Mouse (Mus musculus): ENCODE results near the gene Cdc5l. TPM values are rescaled to one million over a fixed set of nuclear protein-coding genes. Genes with fewer than 3 reads are reported as not detected.
"Not testable (repeated sequence)": the region's sequence is repeated elsewhere in the genome, so short reads cannot be mapped to it uniquely, and the experiment has no call there.

The Cdc5l gene
- total RNA-seq, 2 experiments from 2014 or later = 69.3 to 109 TPM

DNA sequence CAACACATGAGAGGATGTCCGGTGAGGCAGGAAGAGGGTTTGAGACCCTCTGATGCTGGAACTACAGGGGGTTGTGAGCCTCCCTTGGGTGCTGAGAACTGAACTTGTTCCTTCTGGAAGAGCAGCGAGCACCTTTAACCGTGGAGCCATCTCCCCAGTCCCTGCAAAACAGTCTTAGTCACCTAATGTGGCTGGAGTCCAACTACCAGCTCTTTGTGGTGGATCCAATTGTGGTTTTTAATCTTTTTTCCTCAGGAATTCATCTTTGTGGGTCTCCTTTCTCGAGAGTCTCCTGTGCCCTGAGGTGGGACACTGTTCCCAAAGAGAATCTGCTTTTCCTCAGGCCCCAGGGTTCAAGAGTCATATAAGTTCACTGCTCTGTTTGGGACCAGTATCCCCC lies 12.4 kb upstream of the Cdc5l start:
- ATAC-seq (replicated peaks; ENCODE audit: poor library complexity) = peak; percentile 76

DNA sequence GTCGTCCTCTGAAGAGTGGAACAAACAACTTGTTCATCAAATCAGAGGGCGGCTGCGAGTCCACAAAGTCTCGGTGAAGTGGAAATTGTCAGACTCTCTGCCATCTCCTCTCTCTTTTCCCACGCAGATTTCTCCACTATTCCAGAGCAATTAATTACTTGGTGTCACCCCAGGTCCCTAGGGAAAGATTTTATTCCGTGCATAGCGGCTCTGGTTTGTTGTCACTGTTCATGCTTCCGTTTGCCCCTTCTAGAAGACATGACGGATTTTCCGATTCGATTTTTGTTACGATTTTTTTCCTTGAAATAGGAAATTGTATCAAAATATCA lies 689 bp upstream of the Cdc5l start:
- no peak for ATAC-seq (replicated peaks; ENCODE audit: poor library complexity)

DNA sequence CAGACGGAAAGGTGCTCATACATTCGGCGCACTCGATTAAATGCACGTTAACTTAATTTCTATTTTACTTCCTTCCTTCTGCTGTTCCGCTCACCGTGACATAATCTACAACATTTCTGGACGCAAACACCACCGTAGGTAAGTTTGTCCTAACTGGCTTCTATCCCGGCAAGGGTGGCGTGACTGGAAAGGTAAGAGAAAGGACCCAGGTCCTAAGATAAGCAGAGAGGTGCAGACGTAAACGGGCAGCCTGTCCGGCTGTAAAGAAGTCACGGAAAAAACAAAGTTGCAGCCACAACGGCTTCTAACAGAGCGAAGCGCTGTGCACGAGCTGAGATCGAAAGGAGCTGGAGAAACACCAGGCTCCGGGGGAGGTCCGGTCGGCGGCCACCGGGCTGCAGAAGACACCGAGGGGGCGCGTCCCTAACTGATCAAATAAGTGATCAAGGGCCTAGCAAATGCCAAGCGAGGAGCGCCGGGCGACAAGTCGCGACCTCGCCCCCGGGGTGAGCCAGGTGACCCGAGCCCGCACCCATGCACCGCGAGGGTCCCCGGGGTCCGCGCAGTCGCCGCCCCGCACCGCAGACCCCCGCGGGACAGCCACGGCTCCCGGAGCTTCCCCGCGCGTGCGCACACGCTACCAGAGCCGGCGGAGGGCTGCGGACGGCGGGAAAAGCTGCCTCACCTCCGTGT lies 685 bp downstream of the Cdc5l start:
- 0 out of 2 replicates have a peak, but pooled peaks have one; percentile 8 for ATAC-seq (replicated peaks; ENCODE audit: poor library complexity)

DNA sequence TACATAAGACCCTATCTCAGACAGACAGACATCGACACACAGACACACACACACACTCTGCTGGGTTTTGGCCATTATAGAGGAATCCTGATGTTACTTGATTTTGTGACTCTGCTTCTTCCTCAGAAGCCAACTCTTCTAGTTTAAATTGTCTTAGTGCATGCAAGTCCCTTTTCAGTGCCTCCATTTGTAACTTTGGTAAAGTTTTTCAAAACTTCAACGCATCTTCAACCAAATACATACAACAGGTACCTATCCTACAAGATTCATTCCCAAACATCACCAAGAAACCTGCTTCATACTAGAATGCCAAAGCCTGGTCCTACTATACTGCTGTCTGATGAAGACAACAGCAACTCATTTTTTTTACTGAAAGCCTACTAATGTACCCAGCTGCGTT lies 1.5 kb downstream of the Cdc5l start:
- ATAC-seq (replicated peaks; ENCODE audit: poor library complexity) = no peak

DNA sequence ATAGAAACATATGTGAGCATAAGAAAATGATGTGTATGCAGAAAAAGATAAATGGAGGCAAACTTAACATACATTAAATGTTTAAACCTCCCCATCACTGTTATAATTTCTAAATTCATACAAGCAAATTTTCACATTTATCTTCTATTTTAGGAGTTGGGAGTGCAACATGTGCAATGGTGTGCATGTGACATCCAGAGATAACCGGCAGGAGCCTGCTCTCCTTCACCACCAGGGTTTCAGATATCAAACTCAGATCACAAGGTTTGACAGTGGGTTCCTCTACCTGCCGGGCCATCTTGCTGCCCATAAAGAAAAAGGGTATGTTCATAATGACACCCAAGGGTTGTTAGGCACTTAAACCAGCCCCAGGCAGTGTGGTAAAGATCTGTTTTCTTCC lies 16.1 kb downstream of the Cdc5l start:
- ATAC-seq (replicated peaks; ENCODE audit: poor library complexity) = peak; percentile 65

DNA sequence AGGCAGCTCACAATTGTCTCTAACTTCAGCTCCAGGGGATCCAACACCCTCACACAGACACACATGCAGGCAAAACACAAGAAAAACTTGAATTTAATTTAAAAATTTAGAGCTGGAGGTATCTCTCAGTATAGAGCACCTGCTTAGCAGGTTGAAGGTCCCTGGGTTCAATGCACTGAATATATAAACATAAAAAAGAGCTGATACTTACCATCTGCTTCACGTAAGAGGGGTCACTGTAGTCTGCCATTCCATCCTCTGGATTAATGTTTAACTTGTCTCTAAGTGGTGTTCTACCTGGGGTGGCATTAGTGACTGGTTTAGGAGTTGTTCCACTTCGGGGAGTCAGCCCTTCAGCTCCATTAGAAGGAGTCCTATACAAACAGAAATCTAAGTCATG lies 21.9 kb downstream of the Cdc5l start:
- not testable (repeated sequence) for ATAC-seq (replicated peaks; ENCODE audit: poor library complexity)

DNA sequence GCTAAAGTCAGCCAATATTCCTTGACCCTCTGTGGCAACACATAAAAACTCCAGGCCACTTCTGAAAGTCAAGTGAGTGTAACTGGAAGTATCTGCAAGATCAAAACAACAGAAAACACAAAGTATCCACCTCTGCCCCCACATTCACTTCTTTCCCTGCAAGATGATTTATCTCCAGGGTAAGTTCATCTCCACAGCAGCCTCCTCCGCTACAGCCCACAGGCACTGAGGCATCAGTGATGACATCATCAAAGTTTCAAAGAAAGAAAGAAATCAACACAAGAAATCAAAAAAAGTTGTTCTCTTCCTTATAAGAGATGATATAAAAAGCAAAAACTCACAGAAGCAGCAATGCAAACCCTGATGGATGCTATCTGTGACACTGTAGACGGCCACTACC lies 24.8 kb downstream of the Cdc5l start:
- no peak for ATAC-seq (replicated peaks; ENCODE audit: poor library complexity)

DNA sequence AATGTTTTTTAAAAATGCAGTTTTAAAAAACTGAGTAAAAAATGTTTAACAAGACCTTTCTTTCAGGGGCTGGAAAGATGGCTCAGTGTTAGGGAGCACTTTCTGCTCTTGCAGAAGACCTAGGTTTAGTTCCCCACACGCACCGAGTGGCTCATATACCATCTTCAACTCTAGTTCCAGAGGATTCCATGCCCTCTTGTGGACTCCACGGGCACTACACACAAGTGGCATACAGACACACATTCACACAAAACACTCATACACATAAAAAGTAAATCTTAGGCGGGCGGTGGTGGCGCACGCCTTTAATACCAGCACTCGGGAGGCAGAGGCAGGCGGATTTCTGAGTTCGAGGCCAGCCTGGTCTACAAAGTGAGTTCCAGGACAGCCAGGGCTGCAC lies 27.3 kb downstream of the Cdc5l start:
- ATAC-seq (replicated peaks; ENCODE audit: poor library complexity) = peak; percentile 55; the same call in 1 of the 2 replicates

DNA sequence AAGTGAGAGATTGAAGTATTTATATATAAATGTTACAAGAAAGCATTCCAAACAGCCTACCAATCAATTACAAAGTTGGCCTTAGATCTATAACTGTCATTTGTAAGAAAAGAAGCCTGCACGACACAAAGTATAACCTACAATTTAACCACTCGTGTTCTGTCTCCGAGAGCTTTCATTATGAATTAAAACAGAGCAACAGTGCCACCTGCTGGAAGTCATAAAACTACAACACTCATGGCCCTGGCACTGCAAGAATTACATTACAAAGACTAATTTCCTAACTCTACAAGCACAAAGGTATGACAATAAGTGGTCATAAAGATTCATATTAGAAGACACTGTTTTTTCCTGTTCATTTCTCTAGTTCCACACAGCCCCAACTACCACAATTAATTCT lies 30.3 kb downstream of the Cdc5l start:
- peak; percentile 86 for ATAC-seq (replicated peaks; ENCODE audit: poor library complexity)

DNA sequence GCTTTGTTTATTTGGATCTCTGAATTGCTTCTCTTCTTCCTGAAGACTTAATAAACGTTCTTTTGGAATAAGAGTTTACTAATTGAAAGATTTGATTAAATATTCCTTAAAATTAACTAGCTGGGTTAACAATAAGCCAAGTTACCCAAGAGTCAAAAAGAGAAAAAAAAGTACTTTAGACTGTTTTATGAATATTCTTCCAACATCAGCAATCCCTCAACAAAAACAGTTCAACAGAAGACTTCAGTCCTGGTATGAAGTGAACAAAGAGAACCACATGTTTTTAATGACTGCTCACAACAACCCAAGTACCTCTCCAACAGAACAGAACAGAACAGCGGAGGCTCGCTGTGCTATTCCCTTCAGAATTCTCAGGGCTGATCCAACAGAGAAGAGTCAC lies 30.9 kb downstream of the Cdc5l start:
- no peak for ATAC-seq (replicated peaks; ENCODE audit: poor library complexity)

DNA sequence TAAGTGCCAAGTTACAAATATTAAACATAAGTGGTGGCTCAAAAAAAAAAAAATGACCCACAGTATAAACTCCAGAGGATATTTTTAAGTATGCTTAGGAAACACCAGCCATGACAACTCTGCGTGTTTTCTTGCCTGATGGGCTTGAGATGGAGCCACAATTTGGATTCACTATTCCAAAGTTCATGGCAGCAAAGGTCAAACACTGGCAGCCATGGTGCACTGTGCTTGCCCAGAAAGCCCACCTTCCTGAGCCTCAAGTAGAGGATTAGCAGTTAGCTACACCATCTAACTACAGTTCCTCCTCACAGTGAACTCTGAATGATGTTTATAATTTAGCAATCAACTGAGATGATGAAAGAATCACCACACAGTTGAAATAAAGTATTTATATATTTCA lies 31.4 kb downstream of the Cdc5l start:
- ATAC-seq (replicated peaks; ENCODE audit: poor library complexity) = no peak

DNA sequence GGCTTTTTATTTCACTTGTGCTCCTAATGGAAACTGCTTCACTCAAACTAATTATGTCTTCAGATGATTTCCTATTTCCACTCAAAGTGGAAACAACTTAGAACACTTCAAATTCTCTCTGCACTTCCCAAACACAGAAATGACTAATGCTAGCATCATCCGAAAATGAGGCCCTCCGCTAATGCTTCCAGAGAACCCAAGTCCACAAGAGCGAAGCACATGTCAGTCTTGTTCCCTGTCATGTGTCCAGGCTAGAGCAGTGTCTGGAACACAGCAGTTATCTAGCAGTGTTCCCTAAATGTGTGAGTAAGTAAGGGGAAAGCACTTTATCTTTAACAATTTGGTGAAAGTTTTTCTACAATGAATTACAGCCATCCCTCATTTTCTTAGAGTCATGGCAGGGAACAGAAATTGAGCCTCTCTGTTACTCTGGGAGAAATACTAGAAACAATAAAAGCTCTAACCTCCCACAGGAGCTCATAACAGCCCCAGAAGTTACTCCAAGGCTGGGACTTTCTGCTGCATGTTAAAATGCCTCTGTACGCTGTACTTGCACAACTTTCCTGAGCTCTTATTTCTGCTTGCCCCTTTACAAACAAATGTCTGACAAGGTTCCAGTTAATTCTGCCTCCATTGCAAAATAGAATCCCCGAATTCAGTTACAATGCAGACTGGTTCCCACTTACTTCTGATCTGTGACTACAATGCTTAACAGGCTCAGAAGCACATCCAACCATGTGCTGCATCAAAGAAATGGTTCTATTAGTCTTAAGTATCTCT lies 32.2 kb downstream of the Cdc5l start:
- ATAC-seq (replicated peaks; ENCODE audit: poor library complexity) = no peak

DNA sequence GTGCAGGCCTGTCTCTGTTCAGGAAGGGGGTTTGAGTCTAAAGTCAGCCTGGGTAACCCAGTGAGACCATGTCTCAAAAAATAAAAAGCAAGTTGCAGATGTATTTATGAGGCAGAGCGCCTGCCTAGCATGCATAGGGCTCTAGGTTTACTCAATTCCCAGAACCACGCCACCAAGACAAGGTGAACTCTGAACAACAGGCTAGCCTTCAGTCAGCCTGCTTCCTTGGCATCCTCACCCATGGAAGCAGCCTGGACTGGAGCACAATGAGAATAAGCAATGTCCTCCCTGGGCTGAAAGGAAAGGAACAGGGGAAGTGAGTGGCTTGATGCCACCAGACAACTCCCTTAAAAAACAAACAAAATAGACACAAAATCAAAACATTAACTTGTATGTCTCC lies 35.5 kb downstream of the Cdc5l start:
- ATAC-seq (replicated peaks; ENCODE audit: poor library complexity) = no peak

DNA sequence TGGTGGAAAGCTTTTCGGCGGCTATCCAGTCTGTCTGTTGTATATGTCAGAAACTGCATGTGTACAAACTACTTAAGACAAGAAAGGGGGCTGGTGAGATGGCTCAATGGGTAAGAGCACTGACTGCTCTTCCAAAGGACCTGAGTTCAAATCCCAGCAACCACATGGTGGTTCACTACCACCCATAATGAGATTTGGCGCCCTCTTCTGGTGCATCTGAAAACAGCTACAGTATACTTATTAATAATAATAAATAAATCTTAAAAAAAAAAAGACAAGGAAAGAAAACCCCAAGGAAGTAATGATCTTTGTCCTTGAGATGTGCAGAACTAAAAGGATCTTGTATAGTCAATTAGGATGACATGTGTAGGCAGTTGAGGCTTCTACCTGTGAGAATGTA lies 36.0 kb downstream of the Cdc5l start:
- no peak for ATAC-seq (replicated peaks; ENCODE audit: poor library complexity)

DNA sequence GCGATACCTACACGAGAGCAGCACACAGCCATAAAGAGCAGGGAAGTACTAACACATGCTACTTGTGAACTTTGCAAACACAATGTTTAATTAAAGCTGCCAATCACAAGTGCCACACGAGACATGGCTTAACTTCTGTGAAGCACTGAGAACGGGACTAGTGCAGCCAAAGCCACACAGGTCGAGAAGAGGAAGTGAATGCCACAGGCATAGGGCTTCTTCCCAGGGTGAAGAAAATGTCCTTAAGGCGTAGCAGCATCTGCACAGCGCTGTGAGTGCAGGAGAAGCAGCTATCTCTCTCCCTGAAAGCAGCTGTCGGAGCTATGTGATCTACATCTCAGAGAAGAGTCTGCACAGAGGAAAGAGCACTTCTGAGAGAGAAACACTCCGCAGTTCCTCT lies 38.9 kb downstream of the Cdc5l start:
- ATAC-seq (replicated peaks; ENCODE audit: poor library complexity) = peak; percentile 55

DNA sequence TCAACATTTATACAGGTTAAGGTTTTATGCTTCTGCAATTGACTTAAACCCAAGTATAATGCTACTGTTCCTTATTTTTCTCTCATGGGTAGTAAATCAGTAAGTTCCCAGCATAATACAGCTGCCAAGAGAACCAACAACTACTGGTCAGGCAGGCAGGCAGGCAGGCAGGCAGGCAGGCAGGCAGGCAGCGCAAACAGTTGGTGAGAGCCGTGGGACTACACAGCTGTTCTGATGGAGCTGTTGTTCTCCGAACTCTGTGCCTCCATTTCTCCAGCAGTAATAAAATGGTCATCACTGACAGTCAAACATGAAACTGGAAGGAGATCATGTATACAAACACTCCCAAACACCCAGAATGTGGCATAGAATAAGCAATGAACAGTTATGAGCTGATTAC lies 39.8 kb downstream of the Cdc5l start:
- no peak for ATAC-seq (replicated peaks; ENCODE audit: poor library complexity)

DNA sequence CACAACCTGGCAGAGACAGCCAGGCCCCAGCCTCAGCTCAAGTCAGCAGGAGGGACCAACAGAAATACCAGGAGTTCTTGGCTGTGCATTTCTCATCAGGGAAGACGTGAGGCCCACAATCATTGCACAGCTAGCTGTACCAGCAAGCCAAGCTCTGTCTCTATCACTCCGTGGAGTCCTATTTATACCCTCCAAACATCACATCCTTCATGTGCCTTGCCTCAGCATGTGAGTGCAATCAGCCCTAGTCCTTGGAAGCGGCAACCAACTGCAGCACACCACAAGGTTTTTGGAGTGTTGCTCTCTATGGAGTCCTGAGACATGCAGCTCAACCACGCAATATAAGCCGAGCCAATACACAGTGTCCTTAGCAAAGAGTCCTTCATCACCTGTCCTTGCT lies 43.6 kb downstream of the Cdc5l start:
- ATAC-seq (replicated peaks; ENCODE audit: poor library complexity) = no peak

DNA sequence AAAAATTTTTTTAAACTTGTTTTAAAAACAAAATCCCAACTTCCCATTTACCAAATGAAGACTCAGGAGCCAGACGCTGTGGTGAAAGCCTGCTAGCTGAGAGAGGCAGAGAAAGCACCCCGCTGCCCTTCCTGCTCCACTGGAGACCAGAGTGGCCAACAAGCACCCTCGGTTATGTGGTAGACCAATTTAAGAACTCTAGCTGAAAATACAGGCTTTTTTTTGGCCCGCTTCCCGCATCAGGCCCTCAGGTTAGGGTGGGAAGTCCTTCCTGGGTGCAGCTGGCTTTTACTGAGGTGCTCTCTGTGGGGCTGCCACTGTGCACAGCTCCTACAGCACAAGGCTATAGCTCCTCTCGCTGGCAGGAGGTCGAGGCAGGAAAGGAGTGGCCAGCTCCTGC lies 46.6 kb downstream of the Cdc5l start:
- no peak for ATAC-seq (replicated peaks; ENCODE audit: poor library complexity)

DNA sequence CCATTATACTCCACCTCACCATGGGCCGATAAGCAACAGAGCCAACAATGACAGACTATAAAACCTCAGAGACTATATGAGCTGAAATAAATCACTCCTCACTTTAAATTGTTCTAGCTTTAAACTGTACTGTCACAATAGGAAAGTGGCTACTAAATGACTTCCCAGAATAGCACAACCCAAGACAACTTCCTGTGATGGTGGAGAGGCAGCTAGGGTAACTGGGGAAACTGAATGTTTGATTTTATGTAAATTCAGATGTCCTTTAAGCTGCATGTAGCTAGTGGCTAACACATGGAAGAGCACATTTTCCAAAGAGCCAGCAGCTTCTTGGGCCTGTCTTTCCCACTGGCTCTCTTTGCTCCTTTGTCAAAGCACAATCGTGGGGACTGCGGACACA lies 50.2 kb downstream of the Cdc5l start:
- no peak for ATAC-seq (replicated peaks; ENCODE audit: poor library complexity)

DNA sequence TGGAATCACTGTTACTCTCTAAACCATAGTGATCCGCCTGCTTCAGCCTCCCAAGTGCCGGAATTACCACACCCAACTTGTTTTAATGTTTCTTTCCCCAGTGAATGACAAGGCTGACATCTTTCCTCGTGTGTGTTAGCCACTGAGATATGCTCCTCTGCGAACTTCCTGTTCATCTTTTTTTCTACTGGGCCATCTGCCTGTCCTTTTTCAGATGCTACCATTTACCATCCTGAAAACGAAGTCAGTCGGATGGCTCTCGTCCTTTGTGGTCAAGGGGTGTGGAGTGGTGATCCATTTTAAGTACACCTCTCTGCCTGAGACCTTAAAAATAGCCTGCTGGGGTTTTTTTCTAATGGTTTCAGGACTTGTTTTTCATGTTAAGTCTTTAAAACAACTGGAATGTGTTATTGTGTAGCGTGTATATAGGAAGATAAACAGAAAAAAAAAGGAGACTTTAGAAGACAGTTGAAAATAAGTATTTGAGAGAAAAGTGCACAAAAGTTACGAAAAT lies 54.2 kb downstream of the Cdc5l start:
- no peak for ATAC-seq (replicated peaks; ENCODE audit: poor library complexity)

DNA sequence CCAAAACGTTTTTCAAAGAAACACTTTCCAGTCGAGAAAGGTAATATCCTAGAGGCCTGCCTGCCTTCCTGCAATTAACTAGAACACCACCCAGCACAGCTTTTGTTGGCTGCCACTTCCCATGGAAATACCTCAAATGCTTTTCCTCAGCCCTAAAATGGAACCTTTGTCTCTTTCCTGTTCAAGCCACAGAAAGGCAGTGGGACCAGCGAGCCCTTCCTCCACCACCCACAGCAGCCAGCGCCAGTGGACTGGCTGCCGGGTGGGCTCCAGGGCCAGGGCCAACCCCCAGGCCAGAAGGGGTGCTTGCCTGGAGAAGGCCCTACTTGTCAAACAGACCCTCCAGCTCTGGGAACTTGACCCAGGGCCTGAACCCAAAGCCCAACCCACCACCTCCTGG lies 56.2 kb downstream of the Cdc5l start:
- no peak for ATAC-seq (replicated peaks; ENCODE audit: poor library complexity)

DNA sequence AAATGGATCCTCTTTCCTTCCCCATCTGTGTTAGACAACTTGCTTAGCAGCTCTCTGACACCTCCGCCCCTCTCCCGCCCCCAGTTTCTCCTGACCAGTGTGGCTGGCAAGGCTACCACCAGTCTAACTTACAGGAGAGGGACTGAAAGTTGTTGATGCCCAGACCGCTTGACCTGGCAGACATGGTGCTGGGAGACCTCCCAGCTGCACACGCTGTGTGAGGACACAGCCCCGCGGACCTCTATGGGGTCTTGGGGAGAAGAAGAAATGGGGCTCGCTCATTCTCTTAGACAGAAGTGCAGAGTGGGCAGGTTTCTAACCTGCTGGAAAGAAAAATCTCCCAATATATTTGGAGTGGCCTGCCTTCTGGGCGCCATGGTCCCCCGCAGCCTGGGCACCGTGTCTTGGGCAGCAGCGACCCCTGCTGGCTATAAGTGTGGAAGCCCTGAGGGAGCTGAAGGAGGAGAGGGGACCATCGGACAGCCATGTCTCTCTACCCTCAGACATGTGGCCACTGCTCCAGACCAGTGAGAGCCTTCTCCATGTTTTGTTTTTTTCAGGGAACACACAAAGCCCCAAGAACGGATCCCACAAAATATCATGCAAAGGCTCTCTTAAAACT lies 59.4 kb downstream of the Cdc5l start:
- ATAC-seq (replicated peaks; ENCODE audit: poor library complexity) = peak; percentile 97
